Mouse (Mus musculus) cerebellum, adult 2 months (tissue): Measurements from ENCODE around the gene Ddx25. TPM values are rescaled to one million over a fixed set of nuclear protein-coding genes. Genes with fewer than 3 reads are reported as not detected.

Source experiments
- DNase-seq, 2 experiments: peaks; one replicate each; pipeline ENCODE4 v3.0.0; 2021
- H3K27ac ChIP-seq: fragments of 200-500 bp; 2 replicates; pipeline ENCODE4 v1.5.1; 2012; ENCODE audit warnings: low read length, control low read depth, inconsistent platforms; ENCODE audit not compliant: insufficient read depth
- H3K27me3 ChIP-seq: fragments of 200-500 bp; 2 replicates; pipeline ENCODE4 v1.6.1; 2012; ENCODE audit warnings: inconsistent platforms, mild to moderate bottlenecking, low read length, moderate library complexity; ENCODE audit not compliant: control insufficient read depth, insufficient read depth
- H3K4me1 ChIP-seq: fragments of 200-500 bp; 2 replicates; pipeline ENCODE4 v1.6.1; 2011; ENCODE audit warnings: low read length; ENCODE audit not compliant: control insufficient read depth, insufficient read depth
- H3K4me3 ChIP-seq: fragments of 200-500 bp; replicated peaks from 2 replicates; pipeline ENCODE3; 2011; ENCODE audit warnings: mild to moderate bottlenecking, low read depth, low read length, control low read depth; ENCODE audit not compliant: insufficient read depth
- CTCF ChIP-seq: fragments of 200-500 bp; IDR thresholded peaks from 2 replicates; pipeline ENCODE4 v1.5.1; 2011; ENCODE audit warnings: low read depth, mild to moderate bottlenecking, control low read depth, low read length, moderate library complexity, borderline replicate concordance; ENCODE audit not compliant: insufficient read depth
- POLR2A ChIP-seq: fragments of 200-500 bp; IDR thresholded peaks from 2 replicates; pipeline ENCODE4 v1.6.1; 2011; ENCODE audit warnings: low read length, control low read depth, borderline replicate concordance; ENCODE audit not compliant: insufficient read depth
- WGBS: fragments of 180-500 bp; shearing (Covaris S2); methylation state at CpG from one replicate; pipeline ENCODE4 v1.1.7; 2018; 5-methylcytosine and 5-hydroxymethylcytosine counted together
- polyA plus RNA-seq: library from polyadenylated mRNA; depleted of rRNA; stranded (reverse); fragments of >200 nt; gene quantifications from 2 replicates; pipeline ENCODE4 v1.2.3, GENCODE M21; 2012; rRNA removed

Gene Ddx25
- polyA plus RNA-seq: 19.2 TPM in 2 replicates

- H3K4me3 ChIP-seq: peak within 1 kb of the TSS; percentile 90
- H3K27ac ChIP-seq: peak within 1 kb of the TSS; percentile 23
- 1% methylated on average over 59 of the region's 59 CpGs for WGBS
- no peaks in the 10 kb centered on the region for H3K4me1 ChIP-seq
- H3K27me3 ChIP-seq: no peaks in the 10 kb centered on the region
- TF ChIP-seq POLR2A (peak; percentile 62; the same call in 1 of the 2 replicates), CTCF (no peak)
- DNase-seq: peak; percentile 89 to 92
These were observed at the start of gene Ddx25, which contains the start of gene Pus3 for GRCm38 (mm10) chr9:35558257-35559008. Gene Ddx25 (minus strand): TSS chr9:35558528. Gene Pus3 (plus strand): TSS chr9:35558595.

- H3K27me3 ChIP-seq: no peaks in the 10 kb centered on the region
- no peak for DNase-seq
- no peak for TF ChIP-seq POLR2A
- 65% methylated on average over 8 of the region's 8 CpGs for WGBS
- H3K4me3 ChIP-seq: no peak overlapping the region
- no peaks in the 10 kb centered on the region for H3K4me1 ChIP-seq
- H3K27ac ChIP-seq: no peak overlapping the region
These were observed 49.5 kb upstream of the Ddx25 start for GRCm38 (mm10) chr9:35607647-35608405.

GRCm38 (mm10) chr9:35592903-35593302, 34.6 kb upstream of the Ddx25 start:
- DNase-seq: no peak
- H3K4me3 ChIP-seq: no peak overlapping the region
- no peaks in the 10 kb centered on the region for H3K27me3 ChIP-seq
- no peak overlapping the region for H3K27ac ChIP-seq
- TF ChIP-seq POLR2A: no peak
- no peak for TF ChIP-seq CTCF
- no peaks in the 10 kb centered on the region for H3K4me1 ChIP-seq
- 12% methylated on average over 2 of the region's 2 CpGs for WGBS

GRCm38 (mm10) chr9:35587674-35588073, 29.3 kb upstream of the Ddx25 start:
- 72% methylated on average over 1 of the region's 1 CpGs for WGBS
- DNase-seq: no peak
- no peak overlapping the region for H3K4me3 ChIP-seq
- TF ChIP-seq POLR2A (no peak), CTCF (no peak)
- no peak overlapping the region for H3K27ac ChIP-seq
- no peaks in the 10 kb centered on the region for H3K27me3 ChIP-seq
- H3K4me1 ChIP-seq: no peaks in the 10 kb centered on the region

GRCm38 (mm10) chr9:35574416-35574815, 16.1 kb upstream of the Ddx25 start:
- Histone ChIP-seq H3K4me1 (no peaks in the 10 kb centered on the region), H3K27ac (no peak overlapping the region), H3K27me3 (no peaks in the 10 kb centered on the region), H3K4me3 (no peak overlapping the region)
- 6% methylated on average over 32 of the region's 32 CpGs for WGBS
- no peak for DNase-seq
- no peak for TF ChIP-seq CTCF
- TF ChIP-seq POLR2A: no peak

- no peaks in the 10 kb centered on the region for H3K4me1 ChIP-seq
- H3K27me3 ChIP-seq: no peaks in the 10 kb centered on the region
- no peak for DNase-seq
- no peak overlapping the region for H3K27ac ChIP-seq
- TF ChIP-seq CTCF: no peak
- no peak for TF ChIP-seq POLR2A
- peak overlapping the region; percentile 87 for H3K4me3 ChIP-seq
- 6% methylated on average over 5 of the region's 5 CpGs for WGBS
These were observed 12.3 kb upstream of the Ddx25 start for GRCm38 (mm10) chr9:35570663-35571062.

- peak within 1 kb of the TSS; percentile 39; the same call in 1 of the 2 replicates for H3K27ac ChIP-seq
- no peaks in the 10 kb centered on the region for H3K27me3 ChIP-seq
- H3K4me3 ChIP-seq: peak within 1 kb of the TSS; percentile 87
- TF ChIP-seq POLR2A (peak; percentile 85), CTCF (no peak)
- DNase-seq: peak; percentile 93 to 95
- WGBS: under 1% methylated on average over 86 of the region's 86 CpGs
- no peaks in the 10 kb centered on the region for H3K4me1 ChIP-seq
These were observed 11.5 kb upstream of the Ddx25 start, which contains the start of the genes Pate2 and Hyls1 for GRCm38 (mm10) chr9:35569571-35570534. Gene Pate2 (plus strand): TSS chr9:35570284. Gene Hyls1 (minus strand): TSS chr9:35570398.
